Mouse (Mus musculus): ENCODE measurements at regions not wholly inside any gene's neighbourhood (a gene's known extent, or its start where the extent isn't known, plus 50 kb on each side); places are given as distances from the start of the nearest gene placed in this dataset.

DNA sequence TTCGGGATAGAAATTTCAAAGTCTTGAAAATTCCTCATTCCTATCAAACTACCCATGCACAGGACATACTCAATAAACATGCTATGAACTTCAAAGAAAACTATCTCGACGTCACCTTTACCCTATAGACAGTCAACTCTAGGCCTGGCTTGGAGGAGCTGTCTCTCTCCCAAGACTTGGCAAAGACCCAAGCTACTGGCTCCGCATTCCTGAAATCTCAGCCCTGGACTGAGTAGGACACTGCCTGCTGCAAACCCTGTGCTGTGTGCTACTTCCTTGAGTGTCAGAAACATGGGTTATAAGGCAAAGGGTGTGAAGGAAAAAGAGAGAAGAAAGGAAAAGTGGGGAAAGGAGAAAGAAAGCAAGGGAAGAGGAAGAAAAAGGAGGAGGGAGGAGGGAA, 296.6 kb upstream of the Zfp462 start:
- TF ChIP-seq POLR2A (IDR thresholded peaks at IDR 0.05; ENCODE audit: low read depth, low read length) (no peak), CTCF (IDR thresholded peaks at IDR 0.05; ENCODE audit: extremely low read depth, insufficient read depth, insufficient read length, insufficient replicate concordance) (no peak)
